Mouse (Mus musculus) stomach, postnatal 0 days (tissue): ENCODE data around the gene Nkx2-1.
"Not testable (repeated sequence)": the region's sequence is repeated elsewhere in the genome, so short reads cannot be mapped to it uniquely, and the experiment has no call there.

Experiments
- CTCF ChIP-seq: IDR thresholded peaks from 2 replicates; pipeline ENCODE4 v1.5.1; 2016; ENCODE audit warnings: antibody characterized with exemption, low read depth, mild to moderate bottlenecking, moderate library complexity
- EP300 ChIP-seq: optimal IDR thresholded peaks from 2 replicates; pipeline ENCODE3; 2016; ENCODE audit warnings: antibody characterized with exemption

- not testable (repeated sequence) for TF ChIP-seq EP300
- TF ChIP-seq CTCF: peak; percentile 31
Measured at GRCm38 (mm10) chr12:56525219-56525797, 11.4 kb downstream of the Nkx2-1 start.
